Mouse (Mus musculus): ENCODE measurements at regions not wholly inside any gene's neighbourhood (a gene's known extent, or its start where the extent isn't known, plus 50 kb on each side); places are given as distances from the start of the nearest gene placed in this dataset.

DNA sequence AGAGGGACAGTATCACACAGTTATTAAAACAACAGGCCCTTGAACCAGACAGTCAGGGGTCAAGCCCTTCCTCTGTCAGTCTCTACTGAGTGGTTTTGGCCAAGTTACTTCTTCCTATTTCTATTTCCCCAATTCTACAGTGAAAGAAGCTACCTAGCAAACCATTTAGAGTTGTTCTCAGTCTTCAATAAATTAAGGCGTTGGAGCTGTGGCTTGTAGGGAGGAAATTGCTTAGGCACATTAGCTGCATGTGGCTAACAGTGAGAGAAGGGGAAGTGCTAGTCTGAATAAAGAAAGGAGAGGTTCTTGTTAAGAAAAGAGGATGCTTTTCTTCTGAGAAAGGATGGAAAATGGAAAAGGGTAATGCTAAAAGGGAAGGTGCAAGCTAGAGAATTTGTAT, 60.0 kb upstream of the H2al1a start:
- TF ChIP-seq MAX (IDR thresholded peaks at IDR 0.05) (no peak), MYOD1 (IDR thresholded peaks at IDR 0.05; ENCODE audit: control insufficient read depth, insufficient read length, low read depth) (no peak), CEBPB (IDR thresholded peaks at IDR 0.05; ENCODE audit: low read depth) (no peak), MYOG (IDR thresholded peaks at IDR 0.05; ENCODE audit: control insufficient read depth, extremely low read depth, insufficient read length) (no peak), CTCF (IDR thresholded peaks at IDR 0.05; ENCODE audit: control insufficient read depth, insufficient read depth, insufficient read length) (no peak), FOSL1 (IDR thresholded peaks at IDR 0.05; ENCODE audit: insufficient read depth, low read length, poor library complexity, severe bottlenecking) (no peak), USF1 (IDR thresholded peaks at IDR 0.05; ENCODE audit: low read depth) (no peak)
- H3K79me3 ChIP-seq (ENCODE audit: low read depth), result no peaks in the 10 kb centered on the region
- H3K4me3 ChIP-seq (ENCODE audit: insufficient read depth, poor library complexity, severe bottlenecking), result no peak overlapping the region
- no peaks in the 10 kb centered on the region for H3K27me3 ChIP-seq (ENCODE audit: control insufficient read depth, insufficient read depth, insufficient read length)
- no peak overlapping the region for H3ac ChIP-seq (ENCODE audit: control insufficient read depth, insufficient read length, low read depth)
- H3K79me2 ChIP-seq (ENCODE audit: control insufficient read depth, insufficient read depth), result no peaks in the 10 kb centered on the region
- no peaks in the 10 kb centered on the region for H3K36me3 ChIP-seq (ENCODE audit: control insufficient read depth, insufficient read depth)

DNA sequence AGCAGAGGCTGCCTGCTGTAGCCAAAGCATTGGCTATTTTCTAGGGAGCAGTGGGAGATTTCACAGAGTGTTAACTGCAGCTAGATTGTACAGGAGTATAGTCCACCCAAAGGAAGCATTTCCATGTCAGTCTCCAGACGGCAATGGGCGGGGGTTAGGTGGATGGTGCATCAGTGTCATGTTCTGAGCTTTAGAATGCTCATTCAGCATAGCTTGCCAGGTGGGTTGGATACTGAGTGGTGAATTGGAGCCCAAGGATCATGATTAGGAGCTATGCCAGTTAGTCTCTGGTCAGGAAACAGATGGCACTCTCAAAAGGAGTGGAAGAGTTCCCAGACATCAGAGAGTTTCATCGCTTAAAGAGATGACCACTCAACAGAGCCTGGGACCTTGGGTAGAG, 53.5 kb upstream of the H2al1a start:
- H3K27me3 ChIP-seq (ENCODE audit: control insufficient read depth, insufficient read depth, insufficient read length), result no peaks in the 10 kb centered on the region
- no peak for TF ChIP-seq FOSL1 (IDR thresholded peaks at IDR 0.05; ENCODE audit: insufficient read depth, low read length, poor library complexity, severe bottlenecking)
- TF ChIP-seq MAX (IDR thresholded peaks at IDR 0.05), result no peak
- no peak for TF ChIP-seq MYOG (IDR thresholded peaks at IDR 0.05; ENCODE audit: control insufficient read depth, extremely low read depth, insufficient read length)
- TF ChIP-seq CTCF (IDR thresholded peaks at IDR 0.05; ENCODE audit: control insufficient read depth, insufficient read depth, insufficient read length), result no peak
- no peak for TF ChIP-seq CEBPB (IDR thresholded peaks at IDR 0.05; ENCODE audit: low read depth)
- no peak for TF ChIP-seq MYOD1 (IDR thresholded peaks at IDR 0.05; ENCODE audit: control insufficient read depth, insufficient read length, low read depth)
- no peak for TF ChIP-seq USF1 (IDR thresholded peaks at IDR 0.05; ENCODE audit: low read depth)
- no peak overlapping the region for H3ac ChIP-seq (ENCODE audit: control insufficient read depth, insufficient read length, low read depth)
- no peaks in the 10 kb centered on the region for H3K79me3 ChIP-seq (ENCODE audit: low read depth)
- no peak overlapping the region for H3K4me3 ChIP-seq (ENCODE audit: insufficient read depth, poor library complexity, severe bottlenecking)
- no peaks in the 10 kb centered on the region for H3K79me2 ChIP-seq (ENCODE audit: control insufficient read depth, insufficient read depth)
- H3K36me3 ChIP-seq (ENCODE audit: control insufficient read depth, insufficient read depth), result no peaks in the 10 kb centered on the region

All from C2C12 (cell line).